In the genomic region with DNA sequence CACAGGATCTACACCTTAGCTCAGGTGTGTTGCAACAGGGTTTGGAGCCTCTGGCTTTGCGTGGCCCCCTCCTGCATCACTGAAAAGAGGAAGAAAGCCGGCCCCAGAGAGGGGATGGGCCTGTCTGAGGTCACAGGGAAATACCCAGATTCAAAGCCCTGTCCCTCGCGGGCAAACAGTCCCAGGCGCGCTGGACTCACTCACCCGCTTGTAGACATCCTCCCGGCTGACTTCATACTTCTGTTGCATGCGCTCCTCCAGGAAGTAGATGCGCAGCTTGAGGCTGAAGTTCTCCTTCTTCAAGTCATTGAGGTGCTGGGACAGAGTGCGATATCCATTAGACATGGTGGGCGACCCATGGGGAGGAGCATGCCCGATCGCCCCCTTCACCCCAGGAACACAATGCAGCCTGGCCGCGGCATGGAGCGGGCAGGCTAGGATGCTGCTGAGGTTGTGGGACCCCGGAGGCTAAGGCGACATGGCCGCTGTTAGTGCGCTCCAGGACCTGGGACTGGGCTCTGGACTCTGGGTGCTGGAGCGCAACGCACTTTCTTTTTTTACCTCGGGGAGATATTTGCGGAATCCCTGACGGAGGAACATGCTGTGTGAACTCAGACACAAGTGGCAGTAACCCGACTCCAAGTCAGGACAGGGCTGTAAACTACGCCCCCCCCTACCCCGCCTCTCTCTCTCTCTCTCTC, we compare ENCODE assay signal across 8 mouse cellular contexts.
DNase-seq lines count a peak whose midpoint lies in the region; ATAC-seq lines count a peak whose summit lies in the region.

No protein-coding gene starts in this region.

- WGBS in hindbrain, embryonic 16.5 days = 3% methylated on average over 27 of the region's 29 CpGs
- 3% methylated on average over 28 of the region's 29 CpGs for WGBS in liver, embryonic 13.5 days (ENCODE audit: insufficient replicate concordance)

- H3K36me3 ChIP-seq in hindbrain, embryonic 16.5 days (ENCODE audit: control insufficient read depth, insufficient read depth, low read length) = no peaks in the 10 kb centered on the region
- H3K36me3 ChIP-seq in liver, embryonic 13.5 days = no peaks in the 10 kb centered on the region

- no peaks in the 10 kb centered on the region for H3K9me3 ChIP-seq in hindbrain, embryonic 16.5 days (ENCODE audit: control insufficient read depth, low read length)
- H3K9me3 ChIP-seq in liver, embryonic 13.5 days (replicated peaks) = no peaks in the 10 kb centered on the region

- peak overlapping the region; percentile 40 for H3K4me3 ChIP-seq in hindbrain, embryonic 16.5 days (ENCODE audit: low read length)
- H3K4me3 ChIP-seq in liver, embryonic 13.5 days (replicated peaks) = peak overlapping the region; percentile 39

- H3K4me2 ChIP-seq in hindbrain, embryonic 16.5 days (ENCODE audit: low read length) = peak overlapping the region; percentile 60
- peak overlapping the region; percentile 60 for H3K4me2 ChIP-seq in liver, embryonic 13.5 days

- peak; percentile 42 to 46 for DNase-seq in lung, adult 18-20 months
- DNase-seq in lung, postnatal 14 days = no peak
- peak; percentile 57 for DNase-seq in gastrocnemius, postnatal 10 days
- no peak for DNase-seq in liver, embryonic 13.5 days
- peak; percentile 3 to 60 for DNase-seq in natural killer cell, adult 2 months (ENCODE audit: low spot score in 2 of 2)
- DNase-seq in left cerebral cortex, adult 8-10 months (ENCODE audit: low spot score in 2 of 2) = no peak
- no peak for DNase-seq in cerebellum, postnatal 25 days

- peak overlapping the region; percentile 6; the same call in 1 of the 2 replicates for H3K9ac ChIP-seq in hindbrain, embryonic 16.5 days (ENCODE audit: low read depth, low read length)
- H3K9ac ChIP-seq in liver, embryonic 13.5 days = no peak overlapping the region

- H3K27ac ChIP-seq in hindbrain, embryonic 16.5 days (ENCODE audit: low read depth, low read length) = no peak overlapping the region
- no peak overlapping the region for H3K27ac ChIP-seq in liver, embryonic 13.5 days

- H3K27me3 ChIP-seq in hindbrain, embryonic 16.5 days (replicated peaks; ENCODE audit: control insufficient read depth, insufficient read depth, low read length) = peaks cover 6% of the 10 kb centered on the region; the same call in 1 of the 2 replicates
- peaks cover 27% of the 10 kb centered on the region for H3K27me3 ChIP-seq in liver, embryonic 13.5 days

- ATAC-seq in hindbrain, embryonic 16.5 days = no peak
- ATAC-seq in liver, embryonic 13.5 days (ENCODE audit: low read depth) = peak; percentile 47

- H3K4me1 ChIP-seq in hindbrain, embryonic 16.5 days (ENCODE audit: control insufficient read depth, insufficient read depth, low read depth, low read length) = no peaks in the 10 kb centered on the region; the same call in 1 of the 2 replicates
- peaks cover 7% of the 10 kb centered on the region; the same call in 1 of the 2 replicates for H3K4me1 ChIP-seq in liver, embryonic 13.5 days (replicated peaks)

Comparison
In these comparisons a context has a peak if more than half of its experiments do, and no peak if none do; other contexts are left out.
1. DNase-seq: peak in lung, adult 18-20 months (2 of 2), gastrocnemius, postnatal 10 days (single experiment) and natural killer cell, adult 2 months (2 of 2); none in lung, postnatal 14 days (single experiment), liver, embryonic 13.5 days (single experiment), left cerebral cortex, adult 8-10 months (0 of 2) and cerebellum, postnatal 25 days (0 of 2).